Comparison of ENCODE assay signal across 12 mouse cellular contexts in genomic region chr12:86681626-86682025, GRCm38 (mm10). TPM values are rescaled to one million over a fixed set of nuclear protein-coding genes. Genes with fewer than 3 reads are reported as not detected.
DNase-seq lines count a peak whose midpoint lies in the region; ATAC-seq and TF ChIP-seq lines count a peak whose summit lies in the region.
"Had no signal": no experiment of that assay in that cellular context is flagged by ENCODE, and none has a peak within 500 bp of the region (broad histone marks: within the 10 kb centered on the region; RNA-seq: fewer than 3 reads in every experiment).

No protein-coding gene starts in this region.

- peak; percentile 30 for DNase-seq in cerebellum, adult 9-11 months
- DNase-seq in cerebellum, postnatal 4 days (ENCODE audit: low spot score in 2 of 2): no peak
- no peak for DNase-seq in layer of hippocampus, adult 2 months (ENCODE audit: low spot score in 2 of 2)
- no peak for DNase-seq in layer of hippocampus, adult 11-12 months (ENCODE audit: low spot score)
- no peak for DNase-seq in midbrain, postnatal 0 days (ENCODE audit: low spot score)
- DNase-seq in ovary, postnatal 36 days (ENCODE audit: low spot score): no peak
- DNase-seq in layer of hippocampus, adult 8-10 months (ENCODE audit: low spot score in 2 of 2): no peak
- DNase-seq: layer of hippocampus, postnatal 36 days had no signal

- no peaks in the 10 kb centered on the region for H3K27me3 ChIP-seq in forebrain, embryonic 16.5 days (replicated peaks; ENCODE audit: control insufficient read depth, insufficient read depth, low read length)
- H3K27me3 ChIP-seq in midbrain, postnatal 0 days (ENCODE audit: insufficient read depth, low read length): no peaks in the 10 kb centered on the region

- no peak overlapping the region for H3K9ac ChIP-seq in forebrain, embryonic 16.5 days (replicated peaks; ENCODE audit: low read depth, low read length)
- H3K9ac ChIP-seq in midbrain, postnatal 0 days (replicated peaks; ENCODE audit: low read length, poor library complexity, severe bottlenecking): no peak overlapping the region

- H3K4me2 ChIP-seq in forebrain, embryonic 16.5 days (ENCODE audit: low read length): peak overlapping the region; percentile 59
- peak overlapping the region; percentile 84 for H3K4me2 ChIP-seq in midbrain, postnatal 0 days (ENCODE audit: low read depth, low read length, poor library complexity, severe bottlenecking)

- no peaks in the 10 kb centered on the region for H3K9me3 ChIP-seq in forebrain, embryonic 16.5 days (ENCODE audit: control insufficient read depth, low read length)
- no peaks in the 10 kb centered on the region for H3K9me3 ChIP-seq in midbrain, postnatal 0 days (ENCODE audit: low read length)

- H3K36me3 ChIP-seq in forebrain, embryonic 16.5 days (ENCODE audit: control insufficient read depth, insufficient read depth): no peaks in the 10 kb centered on the region; the same call in 1 of the 2 replicates
- H3K36me3 ChIP-seq in midbrain, postnatal 0 days (ENCODE audit: insufficient read depth, low read length): peaks cover 16% of the 10 kb centered on the region; the same call in 1 of the 2 replicates

- peak overlapping the region; percentile 65; the same call in 1 of the 2 replicates for H3K27ac ChIP-seq in layer of hippocampus, adult 2 months
- no peak overlapping the region for H3K27ac ChIP-seq in forebrain, embryonic 16.5 days (ENCODE audit: low read length)
- no peak overlapping the region for H3K27ac ChIP-seq in midbrain, postnatal 0 days (ENCODE audit: low read depth, low read length)

- TF ChIP-seq CTCF in layer of hippocampus, adult 2 months (conservative IDR thresholded peaks at IDR 0.05): no peak
- TF ChIP-seq CTCF in midbrain, postnatal 0 days (IDR thresholded peaks at IDR 0.05): no peak

- H3K4me1 ChIP-seq in forebrain, embryonic 16.5 days (replicated peaks; ENCODE audit: control insufficient read depth, insufficient read depth, low read length): peaks cover 38% of the 10 kb centered on the region
- peaks cover 16% of the 10 kb centered on the region for H3K4me1 ChIP-seq in midbrain, postnatal 0 days (ENCODE audit: insufficient read depth, low read length)

- WGBS in forebrain, embryonic 16.5 days: 81% methylated on average over 9 of the region's 9 CpGs
- WGBS in midbrain, postnatal 0 days: 83% methylated on average over 9 of the region's 9 CpGs

- H3K4me3 ChIP-seq in layer of hippocampus, adult 2 months: peak overlapping the region; percentile 100
- peak overlapping the region; percentile 36 for H3K4me3 ChIP-seq in forebrain, embryonic 16.5 days (replicated peaks; ENCODE audit: low read length)
- peak overlapping the region; percentile 65 for H3K4me3 ChIP-seq in midbrain, postnatal 0 days (ENCODE audit: low read depth, low read length)

- ATAC-seq in forebrain, embryonic 16.5 days: no peak
- no peak for ATAC-seq in midbrain, postnatal 0 days (ENCODE audit: low FRiP score)
- ATAC-seq: inflammation-experienced regulatory T-cells, adult 6 months; Patski had no signal

RNA-seq across cellular contexts. Expression of gene Vash1, which starts 3.1 kb away (rescaled TPM):
- 10 to 100 TPM; 40.4 to 41.8 TPM for total RNA-seq in layer of hippocampus, adult 2 months (2021)
- 37.8 and 41.7 TPM in 2 replicates for polyA plus RNA-seq in forebrain, embryonic 16.5 days (2015; fragmentation: Nextera tagmentation; extraction: Ambion mirVana)
- total RNA-seq in midbrain, postnatal 0 days (2014; rRNA removed): 84.3 and 89.4 TPM in 2 replicates
- 20.3 and 25.4 TPM in 2 replicates for polyA plus RNA-seq in midbrain, postnatal 0 days (2015; fragmentation: Nextera tagmentation; extraction: Ambion mirVana)
- total RNA-seq in layer of hippocampus, adult 8-10 months (2022): 10 to 100 TPM; 32.8 to 42.2 (median 37.2) TPM

RNA-seq across cellular contexts. Expression of gene Angel1, which starts 44.6 kb away (rescaled TPM):
- total RNA-seq in layer of hippocampus, adult 2 months (2021): 1 to 10 TPM; 5.6 to 5.8 TPM
- polyA plus RNA-seq in forebrain, embryonic 16.5 days (2015; fragmentation: Nextera tagmentation; extraction: Ambion mirVana): 9.2 and 10.6 TPM in 2 replicates
- total RNA-seq in midbrain, postnatal 0 days (2014; rRNA removed): 6.3 and 12.4 TPM in 2 replicates
- 8.6 and 9.3 TPM in 2 replicates for polyA plus RNA-seq in midbrain, postnatal 0 days (2015; fragmentation: Nextera tagmentation; extraction: Ambion mirVana)
- total RNA-seq in layer of hippocampus, adult 8-10 months (2022): 1 to 10 TPM; 5.4 to 8.3 (median 7.1) TPM

RNA-seq across cellular contexts. Expression of gene Lrrc74a, which starts 52.5 kb away (rescaled TPM):
- not detected for total RNA-seq in layer of hippocampus, adult 2 months (2021)
- not detected in 2 replicates for polyA plus RNA-seq in forebrain, embryonic 16.5 days (2015; fragmentation: Nextera tagmentation; extraction: Ambion mirVana)
- total RNA-seq in midbrain, postnatal 0 days (2014; rRNA removed): not detected in 2 replicates
- polyA plus RNA-seq in midbrain, postnatal 0 days (2015; fragmentation: Nextera tagmentation; extraction: Ambion mirVana): not detected in 2 replicates
- not detected for total RNA-seq in layer of hippocampus, adult 8-10 months (2022)
- total RNA-seq: layer of hippocampus, postnatal 36 days had no signal
- polyA plus RNA-seq: inflammation-experienced regulatory T-cells, adult 6 months; liver, embryonic 16.5 days; Patski had no signal

Comparison
In these comparisons a context has a peak if more than half of its experiments do, and no peak if none do; other contexts are left out.
1. H3K4me3 ChIP-seq: peak in every context shown above with its lines; median percentile 100 in layer of hippocampus, adult 2 months; 65 in midbrain, postnatal 0 days; 36 in forebrain, embryonic 16.5 days.